Mouse (Mus musculus) hindbrain, embryonic 15.5 days (tissue): Measurements from ENCODE around the gene Unk. TPM values are rescaled to one million over a fixed set of nuclear protein-coding genes. Genes with fewer than 3 reads are reported as not detected.

Experiments used
- ATAC-seq: fragments of 200-750 bp; cut with Nextera tagmentation; 2 replicates; pipeline ENCODE4 v1.8.0; 2017; ENCODE audit warnings: low read depth, moderate number of reproducible peaks, moderate TSS enrichment; ENCODE audit not compliant: low FRiP score
- H3K27ac ChIP-seq: fragments of 300-500 bp; sonication (generic); replicated peaks from 2 replicates; pipeline ENCODE4 v1.5.1; 2015; ENCODE audit warnings: mild to moderate bottlenecking, inconsistent platforms
- H3K27me3 ChIP-seq: fragments of 300-500 bp; sonication (generic); 2 replicates; pipeline ENCODE4 v1.6.1; 2015; ENCODE audit warnings: control low read depth, inconsistent platforms
- H3K36me3 ChIP-seq: fragments of 300-500 bp; sonication (generic); 2 replicates; pipeline ENCODE4 v1.6.1; 2015; ENCODE audit warnings: control low read depth, inconsistent platforms
- H3K4me1 ChIP-seq: fragments of 300-500 bp; sonication (generic); replicated peaks from 2 replicates; pipeline ENCODE4 v1.6.1; 2015; ENCODE audit warnings: control low read depth, inconsistent platforms
- H3K4me2 ChIP-seq: fragments of 300-500 bp; sonication (generic); 2 replicates; pipeline ENCODE4 v1.6.1; 2015; ENCODE audit warnings: moderate library complexity, mild to moderate bottlenecking, inconsistent platforms
- H3K4me3 ChIP-seq: fragments of 300-500 bp; sonication (generic); 2 replicates; pipeline ENCODE4 v1.5.1; 2015; ENCODE audit warnings: mild to moderate bottlenecking, inconsistent platforms
- H3K9ac ChIP-seq: fragments of 300-500 bp; sonication (generic); 2 replicates; pipeline ENCODE4 v1.6.1; 2015; ENCODE audit warnings: inconsistent platforms
- H3K9me3 ChIP-seq: fragments of 300-500 bp; sonication (generic); 2 replicates; pipeline ENCODE4 v1.6.1; 2016; ENCODE audit warnings: control low read depth, inconsistent platforms
- WGBS: fragments of 180-500 bp; shearing (Covaris S2); methylation state at CpG from one replicate; pipeline ENCODE4 v1.1.7; 2015; 5-methylcytosine and 5-hydroxymethylcytosine counted together
- polyA plus RNA-seq: library from polyadenylated mRNA; unstranded; fragments of >200 nt; fragmentation: Nextera tagmentation; extraction: Ambion mirVana; gene quantifications from 2 replicates; pipeline ENCODE4 v1.2.1, GENCODE M21; 2015

Gene Unk
- polyA plus RNA-seq, 1 experiment from 2014 or later: 37.0 TPM

GRCm38 (mm10) chr11:116040593-116040992 is 10.5 kb downstream of the Unk start:
- no peak overlapping the region for H3K4me3 ChIP-seq
- H3K9ac ChIP-seq: no peak overlapping the region
- WGBS: 91% methylated on average over 6 of the region's 6 CpGs
- H3K4me2 ChIP-seq: no peak overlapping the region
- H3K27ac ChIP-seq: no peak overlapping the region
- no peaks in the 10 kb centered on the region for H3K9me3 ChIP-seq
- no peaks in the 10 kb centered on the region for H3K4me1 ChIP-seq
- H3K27me3 ChIP-seq: no peaks in the 10 kb centered on the region
- no peak for ATAC-seq
- H3K36me3 ChIP-seq: peaks cover 16% of the 10 kb centered on the region; the same call in 1 of the 2 replicates

DNA sequence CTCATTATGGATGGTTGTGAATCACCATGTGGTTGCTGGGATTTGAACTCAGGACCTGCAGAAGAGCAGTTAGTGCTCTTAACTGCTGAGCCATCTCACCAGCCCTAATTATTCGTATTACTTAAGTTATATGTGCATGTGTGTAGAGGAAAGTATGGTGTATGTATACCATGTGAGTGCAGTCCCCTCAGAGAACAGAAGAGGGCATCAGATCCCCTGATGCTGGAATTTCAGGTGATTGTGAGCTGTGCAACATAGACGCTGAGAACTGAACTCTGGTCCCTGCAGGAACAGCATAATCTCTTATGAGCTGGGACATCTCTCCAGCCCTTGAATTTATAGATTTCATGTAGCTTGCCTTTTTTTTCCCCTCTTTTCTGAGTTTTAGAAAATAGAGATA is 11.7 kb downstream of the Unk start:
- peaks cover 16% of the 10 kb centered on the region; the same call in 1 of the 2 replicates for H3K36me3 ChIP-seq
- no peaks in the 10 kb centered on the region for H3K27me3 ChIP-seq
- WGBS: 98% methylated on average over 2 of the region's 2 CpGs
- H3K4me2 ChIP-seq: no peak overlapping the region
- no peak overlapping the region for H3K9ac ChIP-seq
- H3K9me3 ChIP-seq: no peaks in the 10 kb centered on the region
- H3K4me1 ChIP-seq: no peaks in the 10 kb centered on the region
- H3K27ac ChIP-seq: no peak overlapping the region
- no peak overlapping the region for H3K4me3 ChIP-seq
- no peak for ATAC-seq

GRCm38 (mm10) chr11:116042372-116043138 is 12.4 kb downstream of the Unk start:
- Histone ChIP-seq H3K27ac (no peak overlapping the region), H3K9ac (no peak overlapping the region), H3K27me3 (no peaks in the 10 kb centered on the region), H3K4me2 (no peak overlapping the region), H3K4me1 (no peaks in the 10 kb centered on the region), H3K9me3 (no peaks in the 10 kb centered on the region), H3K4me3 (no peak overlapping the region), H3K36me3 (peaks cover 20% of the 10 kb centered on the region; the same call in 1 of the 2 replicates)
- WGBS: 94% methylated on average over 5 of the region's 5 CpGs
- no peak for ATAC-seq

DNA sequence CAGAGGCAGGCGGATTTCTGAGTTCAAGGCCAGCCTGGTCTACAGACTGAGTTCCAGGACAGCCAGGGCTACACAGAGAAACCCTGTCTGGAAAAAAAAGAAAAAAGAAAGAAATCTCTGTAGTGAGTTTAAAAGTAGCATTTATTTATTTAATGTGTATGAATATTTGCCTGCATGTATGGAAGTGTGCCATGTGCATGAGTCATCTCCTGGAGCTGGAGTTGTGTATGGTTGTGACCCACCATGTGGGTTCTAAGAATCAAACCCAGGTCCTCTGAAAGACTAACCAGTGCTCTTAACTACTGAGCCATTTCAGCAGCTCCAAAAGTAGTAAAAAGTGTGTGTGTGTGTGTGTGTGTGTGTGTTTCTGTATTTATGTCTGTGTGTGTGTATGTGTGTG is 13.2 kb downstream of the Unk start:
- ATAC-seq: no peak
- Histone ChIP-seq H3K4me3 (no peak overlapping the region), H3K27me3 (no peaks in the 10 kb centered on the region), H3K27ac (no peak overlapping the region), H3K4me2 (no peak overlapping the region), H3K36me3 (peaks cover 27% of the 10 kb centered on the region; the same call in 1 of the 2 replicates), H3K9me3 (no peaks in the 10 kb centered on the region), H3K9ac (no peak overlapping the region), H3K4me1 (no peaks in the 10 kb centered on the region)
- 96% methylated on average over 1 of the region's 1 CpGs for WGBS

DNA sequence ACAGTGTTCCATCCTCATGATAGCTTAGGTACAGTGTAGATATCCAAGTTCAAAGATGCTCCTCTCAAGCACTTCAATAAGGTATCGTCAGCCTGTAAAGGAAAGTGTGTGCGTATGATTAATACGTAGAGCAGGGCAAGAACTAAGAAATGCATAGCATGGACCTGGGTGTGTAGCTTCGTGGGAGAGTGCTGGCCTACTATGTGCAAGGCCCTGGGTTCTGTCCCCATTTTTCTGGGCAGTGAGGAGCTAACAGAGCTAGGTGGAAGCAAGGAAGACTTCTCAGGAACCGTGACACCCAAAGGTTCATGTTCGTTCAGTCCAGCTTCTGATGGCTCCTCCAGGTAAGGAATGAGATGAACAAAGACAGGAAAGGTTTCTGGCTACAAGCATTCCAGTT is 15.1 kb downstream of the Unk start:
- H3K4me1 ChIP-seq: no peaks in the 10 kb centered on the region
- ATAC-seq: no peak
- H3K4me3 ChIP-seq: no peak overlapping the region
- no peak overlapping the region for H3K9ac ChIP-seq
- no peak overlapping the region for H3K27ac ChIP-seq
- WGBS: 95% methylated on average over 6 of the region's 6 CpGs
- H3K36me3 ChIP-seq: peaks cover 35% of the 10 kb centered on the region
- no peaks in the 10 kb centered on the region for H3K9me3 ChIP-seq
- H3K4me2 ChIP-seq: no peak overlapping the region
- H3K27me3 ChIP-seq: no peaks in the 10 kb centered on the region

GRCm38 (mm10) chr11:116049610-116050009 is 19.5 kb downstream of the Unk start:
- H3K4me2 ChIP-seq: no peak overlapping the region
- H3K4me1 ChIP-seq: no peaks in the 10 kb centered on the region
- H3K36me3 ChIP-seq: peaks cover 59% of the 10 kb centered on the region
- no peak overlapping the region for H3K27ac ChIP-seq
- WGBS: 90% methylated on average over 2 of the region's 2 CpGs
- no peak overlapping the region for H3K9ac ChIP-seq
- no peaks in the 10 kb centered on the region for H3K9me3 ChIP-seq
- no peaks in the 10 kb centered on the region for H3K27me3 ChIP-seq
- no peak for ATAC-seq
- H3K4me3 ChIP-seq: no peak overlapping the region

- H3K9ac ChIP-seq: no peak overlapping the region
- WGBS: 85% methylated on average over 4 of the region's 4 CpGs
Observed at GRCm38 (mm10) chr11:116050196-116050595, 20.1 kb downstream of the Unk start.

DNA sequence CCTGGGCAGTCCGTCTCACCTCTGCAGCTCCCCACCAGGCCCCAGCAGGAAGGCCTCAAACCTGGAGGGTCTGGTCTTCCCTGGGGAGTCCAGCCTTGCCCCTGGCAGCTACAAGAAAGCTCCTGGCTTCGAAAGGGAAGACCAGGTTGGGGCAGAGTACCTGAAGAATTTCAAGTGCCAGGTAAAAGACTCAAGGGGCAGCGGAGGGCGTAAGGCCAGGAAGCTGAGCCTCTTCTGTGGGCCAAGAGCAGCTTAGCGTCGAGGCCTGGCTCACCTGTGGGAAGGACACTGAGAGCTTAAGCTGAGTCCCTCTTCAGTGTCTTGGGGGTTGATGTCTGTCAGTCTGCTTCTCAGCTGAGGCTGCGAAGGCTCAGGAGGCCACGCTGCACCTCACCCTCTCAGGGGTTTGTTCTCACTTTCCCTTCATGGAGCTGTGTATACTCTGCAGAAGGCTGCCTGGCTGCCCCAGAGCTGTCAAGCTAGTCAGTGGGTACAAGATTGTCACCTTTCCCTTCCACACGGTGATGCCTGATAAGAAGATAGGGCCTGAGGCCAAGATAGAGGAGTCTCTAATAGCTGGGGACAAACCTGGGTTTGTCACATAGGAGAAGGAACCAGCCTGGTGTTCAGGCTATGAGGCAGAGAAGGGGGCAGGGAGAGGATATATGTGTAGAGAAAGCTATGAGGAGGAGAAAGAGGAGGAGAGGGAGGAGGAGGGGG is 23.5 kb downstream of the Unk start:
- H3K27ac ChIP-seq: no peak overlapping the region
- H3K36me3 ChIP-seq: peaks cover 83% of the 10 kb centered on the region
- H3K27me3 ChIP-seq: no peaks in the 10 kb centered on the region
- H3K4me1 ChIP-seq: no peaks in the 10 kb centered on the region
- no peak overlapping the region for H3K4me2 ChIP-seq
- 96% methylated on average over 9 of the region's 9 CpGs for WGBS
- no peak for ATAC-seq
- H3K4me3 ChIP-seq: no peak overlapping the region
- no peak overlapping the region for H3K9ac ChIP-seq
- no peaks in the 10 kb centered on the region for H3K9me3 ChIP-seq

More at GRCm38 (mm10) chr11:116050196-116050595, 20.1 kb downstream of the Unk start:
- H3K4me2 ChIP-seq: no peak overlapping the region
- no peak overlapping the region for H3K4me3 ChIP-seq
- no peak for ATAC-seq
- H3K4me1 ChIP-seq: no peaks in the 10 kb centered on the region
- H3K9me3 ChIP-seq: no peaks in the 10 kb centered on the region
- H3K27me3 ChIP-seq: no peaks in the 10 kb centered on the region
- H3K27ac ChIP-seq: no peak overlapping the region
- H3K36me3 ChIP-seq: peaks cover 65% of the 10 kb centered on the region

GRCm38 (mm10) chr11:116055873-116056272 is 25.8 kb downstream of the Unk start:
- no peak for ATAC-seq
- H3K9ac ChIP-seq: no peak overlapping the region
- H3K4me2 ChIP-seq: no peak overlapping the region
- H3K4me3 ChIP-seq: no peak overlapping the region
- H3K36me3 ChIP-seq: peaks cover 82% of the 10 kb centered on the region
- no peaks in the 10 kb centered on the region for H3K27me3 ChIP-seq
- H3K27ac ChIP-seq: no peak overlapping the region
- 98% methylated on average over 11 of the region's 11 CpGs for WGBS
- no peaks in the 10 kb centered on the region for H3K9me3 ChIP-seq
- no peaks in the 10 kb centered on the region for H3K4me1 ChIP-seq

DNA sequence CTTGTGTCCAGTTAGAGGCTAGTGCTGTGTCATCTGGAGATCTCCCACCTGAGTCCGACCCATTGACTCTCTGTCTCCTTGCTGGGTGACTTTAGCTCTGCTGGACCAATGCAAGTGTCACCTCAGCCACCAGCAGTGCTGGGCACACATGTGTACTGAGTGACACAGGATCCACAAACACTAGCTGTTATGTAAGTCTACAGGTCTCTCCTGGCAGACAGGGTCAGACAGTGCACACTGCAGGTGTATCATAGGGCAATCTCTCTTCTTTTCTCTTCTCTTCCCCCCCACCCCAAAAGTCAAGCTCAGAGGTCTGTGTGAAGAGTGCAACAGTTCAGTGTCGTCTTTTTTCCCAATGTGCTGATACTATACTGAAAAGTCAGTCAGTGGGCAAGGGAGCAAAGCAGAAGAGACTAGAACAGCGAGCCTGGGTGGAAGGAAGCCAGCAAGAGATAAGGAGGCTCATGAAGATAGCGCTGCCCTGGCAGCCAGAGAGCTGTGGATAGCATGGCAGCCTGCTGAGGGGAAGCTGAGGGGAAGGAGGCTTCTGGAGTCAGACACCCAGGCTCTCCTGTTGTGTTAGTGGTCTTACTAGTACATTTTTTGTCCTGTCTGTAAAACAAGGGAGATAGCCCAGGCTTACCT is 27.2 kb downstream of the Unk start:
- WGBS: 93% methylated on average over 4 of the region's 4 CpGs

DNA sequence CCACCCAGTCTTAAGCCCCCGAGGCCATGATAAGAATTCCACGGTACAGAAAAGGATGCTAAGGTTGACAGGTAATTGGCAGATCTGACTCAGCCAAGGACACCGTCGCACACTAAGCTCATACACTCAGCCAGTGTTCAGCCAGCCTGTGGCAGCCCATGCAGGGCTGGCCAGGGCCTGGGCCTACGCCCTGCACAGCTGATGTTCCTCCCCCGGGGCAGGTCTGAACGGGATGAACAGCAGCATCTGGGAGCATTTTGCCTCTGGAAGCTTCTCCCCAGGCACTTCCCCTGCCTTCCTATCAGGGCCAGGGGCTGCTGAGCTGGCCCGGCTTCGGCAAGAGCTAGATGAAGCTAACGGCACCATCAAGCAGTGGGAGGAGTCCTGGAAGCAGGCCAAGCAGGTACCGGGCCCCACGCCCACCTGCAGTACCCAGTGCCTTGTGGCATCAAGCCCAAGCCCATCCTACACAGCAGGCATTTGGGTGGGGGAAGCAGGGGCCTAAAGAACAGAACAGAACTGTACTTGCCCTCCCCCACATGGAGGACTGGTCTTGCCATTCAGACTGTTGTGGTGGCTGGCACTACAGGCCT is 28.0 kb downstream of the Unk start:
- Histone ChIP-seq H3K4me3 (no peak overlapping the region), H3K4me2 (no peak overlapping the region), H3K9me3 (no peaks in the 10 kb centered on the region), H3K36me3 (peaks cover 66% of the 10 kb centered on the region), H3K27me3 (no peaks in the 10 kb centered on the region), H3K27ac (no peak overlapping the region), H3K4me1 (no peaks in the 10 kb centered on the region), H3K9ac (no peak overlapping the region)
- no peak for ATAC-seq
- WGBS: 80% methylated on average over 12 of the region's 12 CpGs

More for the DNA sequence above, 27.2 kb downstream of the Unk start:
- no peaks in the 10 kb centered on the region for H3K4me1 ChIP-seq
- H3K9ac ChIP-seq: no peak overlapping the region
- no peak overlapping the region for H3K4me2 ChIP-seq
- peaks cover 74% of the 10 kb centered on the region for H3K36me3 ChIP-seq
- H3K27me3 ChIP-seq: no peaks in the 10 kb centered on the region
- no peak for ATAC-seq
- no peaks in the 10 kb centered on the region for H3K9me3 ChIP-seq
- no peak overlapping the region for H3K4me3 ChIP-seq
- H3K27ac ChIP-seq: no peak overlapping the region
